Mouse (Mus musculus) CH12.LX (cell line): ENCODE measurements around the gene Dtnb. TPM values are rescaled to one million over a fixed set of nuclear protein-coding genes. Genes with fewer than 3 reads are reported as not detected.
A peak's percentile ranks its signal among the peaks of the same experiment; 100 is the strongest.

Source experiments
- DNase-seq: peaks from one replicate; pipeline ENCODE4 v3.0.0-alpha.2; 2013; ENCODE audit errors: extremely low read depth
- H3K27ac ChIP-seq: 2 replicates; pipeline ENCODE4 v1.5.1; 2012; ENCODE audit warnings: low read depth, mild to moderate bottlenecking, control low read depth, moderate library complexity; ENCODE audit not compliant: insufficient read depth
- H3K27me3 ChIP-seq: replicated peaks from 2 replicates; pipeline ENCODE3; 2012; ENCODE audit warnings: inconsistent platforms
- H3K36me3 ChIP-seq, 2 experiments: replicated peaks in 1 of 2; 2 replicates each; pipeline versions ENCODE3 to v1.6.1; 2012; ENCODE audit warnings: inconsistent platforms in 1 of 2, low read length in 1 of 2, mild to moderate bottlenecking in 1 of 2, mixed read lengths in 1 of 2, moderate library complexity in 1 of 2; ENCODE audit not compliant: control insufficient read depth in 1 of 2, insufficient read depth in 1 of 2
- H3K4me1 ChIP-seq, 2 experiments: 2 replicates each; pipeline ENCODE4 v1.6.1; 2012; ENCODE audit warnings: inconsistent platforms in 1 of 2, moderate library complexity in 1 of 2; ENCODE audit not compliant: insufficient read depth in 2 of 2, control insufficient read depth in 1 of 2
- H3K4me2 ChIP-seq: 2 replicates; pipeline ENCODE4 v1.6.1; 2012; ENCODE audit warnings: low read depth, mild to moderate bottlenecking, control low read depth; ENCODE audit not compliant: poor library complexity, insufficient read depth, severe bottlenecking
- H3K4me3 ChIP-seq, 3 experiments: fragments of 150-350 bp in 1 of 3; sonication (generic) in 1 of 3; replicated peaks in 1 of 3; 2 replicates each; pipeline versions ENCODE3 to v1.5.1; 2011 to 2012; ENCODE audit warnings: low read depth in 2 of 3, low read length in 2 of 3, mild to moderate bottlenecking in 2 of 3, moderate library complexity in 2 of 3, control low read depth in 1 of 3, improper control_type of control experiment in 1 of 3, inconsistent platforms in 1 of 3, mixed read lengths in 1 of 3; ENCODE audit not compliant: poor library complexity in 1 of 3
- H3K79me2 ChIP-seq: replicated peaks from 2 replicates; pipeline ENCODE4 v1.6.1; 2012; ENCODE audit warnings: mild to moderate bottlenecking, moderate library complexity; ENCODE audit not compliant: control insufficient read depth, poor library complexity, insufficient read depth, severe bottlenecking; ENCODE audit errors: extremely low read depth
- H3K9ac ChIP-seq: 2 replicates; pipeline ENCODE4 v1.6.1; 2012; ENCODE audit warnings: low read depth, mild to moderate bottlenecking, control low read depth, moderate library complexity; ENCODE audit not compliant: insufficient read depth
- H3K9me3 ChIP-seq: replicated peaks from 2 replicates; pipeline ENCODE3; 2012; ENCODE audit warnings: low read length, inconsistent platforms, mixed read lengths
- CHD1 ChIP-seq: IDR thresholded peaks from 2 replicates; pipeline ENCODE4 v1.6.1; 2012; ENCODE audit warnings: low read depth, low read length, improper control_type of control experiment, inconsistent platforms
- CTCF ChIP-seq, 2 experiments: IDR thresholded peaks in 1 of 2; conservative IDR thresholded peaks in 1 of 2; 2 replicates each; pipeline ENCODE4 v1.5.1; 2011 to 2012; ENCODE audit warnings: low read depth in 2 of 2, low read length in 2 of 2, improper control_type of control experiment in 1 of 2, inconsistent platforms in 1 of 2, mild to moderate bottlenecking in 1 of 2, moderate library complexity in 1 of 2
- ETS1 ChIP-seq: conservative IDR thresholded peaks from 2 replicates; pipeline ENCODE4 v1.6.1; 2012; ENCODE audit warnings: low read depth, mild to moderate bottlenecking, inconsistent platforms, low read length, improper control_type of control experiment, moderate library complexity
- GABPA ChIP-seq: IDR thresholded peaks from 2 replicates; pipeline ENCODE4 v1.6.1; 2012; ENCODE audit warnings: low read depth, low read length, improper control_type of control experiment, inconsistent platforms; ENCODE audit not compliant: insufficient replicate concordance
- MEF2A ChIP-seq: IDR thresholded peaks from 2 replicates; pipeline ENCODE4 v1.6.1; 2014; ENCODE audit warnings: low read depth, mild to moderate bottlenecking, inconsistent platforms, low read length, improper control_type of control experiment, borderline replicate concordance
- MXI1 ChIP-seq: IDR thresholded peaks from 2 replicates; pipeline ENCODE4 v1.6.1; 2011; ENCODE audit warnings: mild to moderate bottlenecking, low read depth, low read length, improper control_type of control experiment
- NELFE ChIP-seq: IDR thresholded peaks from 2 replicates; pipeline ENCODE4 v1.6.1; 2011; ENCODE audit warnings: low read depth, low read length, improper control_type of control experiment
- NRF1 ChIP-seq: IDR thresholded peaks from 2 replicates; pipeline ENCODE4 v1.6.1; 2014; ENCODE audit warnings: low read depth, mild to moderate bottlenecking, inconsistent platforms, low read length, improper control_type of control experiment, moderate library complexity
- POLR2A ChIP-seq: IDR thresholded peaks from 2 replicates; pipeline ENCODE4 v1.6.1; 2011; ENCODE audit warnings: low read depth, mild to moderate bottlenecking, improper control_type of control experiment, low read length
- RCOR1 ChIP-seq: conservative IDR thresholded peaks from 2 replicates; pipeline ENCODE4 v1.6.1; 2012; ENCODE audit warnings: low read depth, mild to moderate bottlenecking, inconsistent platforms, low read length, improper control_type of control experiment
- SMC3 ChIP-seq: IDR thresholded peaks from 2 replicates; pipeline ENCODE4 v1.6.1; 2011; ENCODE audit warnings: low read depth, low read length, improper control_type of control experiment
- TBP ChIP-seq: conservative IDR thresholded peaks from 2 replicates; pipeline ENCODE4 v1.6.1; 2011; ENCODE audit warnings: low read depth, low read length, improper control_type of control experiment
- ZC3H11A ChIP-seq: IDR thresholded peaks from 2 replicates; pipeline ENCODE4 v1.6.1; 2012; ENCODE audit warnings: low read depth, mild to moderate bottlenecking, inconsistent platforms, low read length, improper control_type of control experiment
- ZKSCAN1 ChIP-seq: IDR thresholded peaks from 2 replicates; pipeline ENCODE4 v1.6.1; 2012; ENCODE audit warnings: low read depth, inconsistent platforms, low read length, improper control_type of control experiment, borderline replicate concordance
- ZMIZ1 ChIP-seq: IDR thresholded peaks from 2 replicates; pipeline ENCODE4 v1.6.1; 2012; ENCODE audit warnings: low read depth, mild to moderate bottlenecking, inconsistent platforms, low read length, improper control_type of control experiment
- ZNF384 ChIP-seq: IDR thresholded peaks from 2 replicates; pipeline ENCODE4 v1.6.1; 2012; ENCODE audit warnings: low read depth, low read length, improper control_type of control experiment, inconsistent platforms
- dilution Hi-C: fragments of 300-500 bp; cut with MboI; formaldehyde crosslinking; loops from 2 replicates; pipeline ENCODE4 v1.14.3; 2020; ENCODE audit warnings: low sequenced_read_pairs; ENCODE audit not compliant: extremely low pct_unique_long_range_greater_than_20kb, extremely low pct_ligation_motif_present
- in situ Hi-C: fragments of 300-500 bp; cut with MboI; formaldehyde crosslinking; loops from 3 replicates; pipeline ENCODE4 v1.14.3; 2019; ENCODE audit warnings: low sequenced_read_pairs, low pct_ligation_motif_present, low pct_unique_long_range_greater_than_20kb, mixed read lengths
- polyA plus RNA-seq: library from polyadenylated mRNA; unstranded; fragments of >175 nt; gene quantifications from 2 replicates; pipeline ENCODE4 v1.2.1, GENCODE M21; 2012; ENCODE audit warnings: low read depth; ENCODE audit not compliant: insufficient read length
- total RNA-seq, 2 experiments: library from RNA; depleted of rRNA; stranded (reverse); fragments of 300-350 nt in 1 of 2; fragments of >200 nt in 1 of 2; gene quantifications; 2 replicates each; pipeline ENCODE4 v1.2.3; 2012 to 2014

Dtnb gene
- total and polyA plus RNA-seq, 3 experiments = 8.1 to 26.0 (median 17.4) TPM

GRCm38 (mm10) chr12:3573410-3573809 is 1.2 kb downstream of the Dtnb start:
- no peak overlapping the region for H3K4me3 ChIP-seq
- H3K4me2 ChIP-seq = peak overlapping the region; percentile 81
- peaks cover 3 to 21% of the 10 kb centered on the region in 2 experiments; a peak in 2 of 4 replicates for H3K4me1 ChIP-seq
- DNase-seq = no peak
- no peaks in the 10 kb centered on the region for H3K79me2 ChIP-seq
- no peaks in the 10 kb centered on the region for H3K9me3 ChIP-seq
- H3K27ac ChIP-seq = no peak overlapping the region
- TF ChIP-seq SMC3 = no peak
- no peak for TF ChIP-seq ZC3H11A
- dilution Hi-C loops (no loop called here), in situ Hi-C loops (loop anchor here (25.0 kb wide), 1 partner anchor 1339 kb away; the partner anchor contains the start of genes Atad2b and Ubxn2a)
- peak overlapping the region; percentile 83 for H3K9ac ChIP-seq
- peaks cover 0 to 3% of the 10 kb centered on the region in 2 experiments for H3K36me3 ChIP-seq
- no peaks in the 10 kb centered on the region for H3K27me3 ChIP-seq

GRCm38 (mm10) chr12:3574670-3575069 is 2.5 kb downstream of the Dtnb start:
- no peaks in the 10 kb centered on the region for H3K9me3 ChIP-seq
- H3K4me1 ChIP-seq = peaks cover 3 to 19% of the 10 kb centered on the region in 2 experiments; a peak in 2 of 4 replicates
- H3K36me3 ChIP-seq = peaks cover 0 to 3% of the 10 kb centered on the region in 2 experiments
- DNase-seq = no peak
- no peaks in the 10 kb centered on the region for H3K27me3 ChIP-seq
- no peak overlapping the region for H3K4me3 ChIP-seq
- peak in 1 of 2 experiments; percentile 47; a peak in 2 of 4 replicates for TF ChIP-seq CTCF (conservative IDR thresholded peaks at IDR 0.05 in 1 of 2, IDR thresholded peaks at IDR 0.05 in 1 of 2; ENCODE audit: low read depth in 2 of 2, low read length in 2 of 2)
- TF ChIP-seq ETS1 = no peak
- TF ChIP-seq, all 38 proteins: peak for 1
- H3K9ac ChIP-seq = no peak overlapping the region
- no peak overlapping the region for H3K27ac ChIP-seq
- H3K4me2 ChIP-seq = no peak overlapping the region
- H3K79me2 ChIP-seq = no peaks in the 10 kb centered on the region; the same call in 1 of the 2 replicates
- dilution Hi-C loops = no loop called here
- in situ Hi-C loops = loop anchor here (25.0 kb wide), 1 partner anchor 1338 kb away; the partner anchor contains the start of genes Atad2b and Ubxn2a

GRCm38 (mm10) chr12:3579958-3580530 is 7.9 kb downstream of the Dtnb start:
- no peaks in the 10 kb centered on the region for H3K4me1 ChIP-seq
- in situ Hi-C loops (no loop called here), dilution Hi-C loops (no loop called here)

More at GRCm38 (mm10) chr12:3579958-3580530, 7.9 kb downstream of the Dtnb start:
- TF ChIP-seq ZKSCAN1 = no peak
- no peak for TF ChIP-seq POLR2A
- no peak for TF ChIP-seq MEF2A
- TF ChIP-seq CHD1 = no peak
- TF ChIP-seq ZNF384 = no peak
- TF ChIP-seq RCOR1 = no peak
- no peak for TF ChIP-seq ETS1
- TF ChIP-seq ZC3H11A = no peak
- TF ChIP-seq MXI1 = no peak
- TF ChIP-seq TBP = no peak
- no peak for TF ChIP-seq CTCF (conservative IDR thresholded peaks at IDR 0.05 in 1 of 2, IDR thresholded peaks at IDR 0.05 in 1 of 2; ENCODE audit: low read depth in 2 of 2, low read length in 2 of 2)
- no peak for TF ChIP-seq NELFE
- TF ChIP-seq SMC3 = no peak
- no peak for TF ChIP-seq NRF1
- TF ChIP-seq GABPA = no peak
- TF ChIP-seq ZMIZ1 = no peak
- H3K4me3 ChIP-seq = no peak overlapping the region
- no peak for DNase-seq
- peaks cover 0 to 7% of the 10 kb centered on the region in 2 experiments for H3K36me3 ChIP-seq
- H3K27me3 ChIP-seq = no peaks in the 10 kb centered on the region
- H3K9me3 ChIP-seq = no peaks in the 10 kb centered on the region
- H3K79me2 ChIP-seq = no peaks in the 10 kb centered on the region; the same call in 1 of the 2 replicates
- no peak overlapping the region for H3K9ac ChIP-seq
- no peak overlapping the region for H3K4me2 ChIP-seq
- H3K27ac ChIP-seq = no peak overlapping the region
